Mouse (Mus musculus): Measurements from ENCODE around the gene Erp29.

Erp29 gene

DNA sequence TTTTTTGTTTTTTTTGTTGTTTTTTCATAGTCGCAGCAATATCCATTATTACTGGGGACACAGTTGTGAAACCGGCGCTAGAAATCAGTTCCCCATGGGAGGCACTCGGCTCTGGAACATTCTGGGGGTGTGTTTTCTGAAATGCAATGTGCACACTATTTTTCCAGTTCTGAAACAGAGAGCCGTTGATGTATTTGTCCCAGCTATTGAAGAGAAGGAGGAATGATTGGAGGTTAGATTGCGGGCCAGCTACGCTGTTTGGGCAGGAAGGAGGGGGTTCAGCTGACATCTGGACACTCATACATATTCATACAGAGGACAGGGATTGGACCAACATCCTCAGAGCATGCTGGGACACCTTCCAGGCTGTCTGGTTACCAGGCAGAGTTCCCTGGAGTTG is 63.2 kb downstream of the Erp29 start:
- DNase-seq (ENCODE audit: low spot score) = no peak

DNA sequence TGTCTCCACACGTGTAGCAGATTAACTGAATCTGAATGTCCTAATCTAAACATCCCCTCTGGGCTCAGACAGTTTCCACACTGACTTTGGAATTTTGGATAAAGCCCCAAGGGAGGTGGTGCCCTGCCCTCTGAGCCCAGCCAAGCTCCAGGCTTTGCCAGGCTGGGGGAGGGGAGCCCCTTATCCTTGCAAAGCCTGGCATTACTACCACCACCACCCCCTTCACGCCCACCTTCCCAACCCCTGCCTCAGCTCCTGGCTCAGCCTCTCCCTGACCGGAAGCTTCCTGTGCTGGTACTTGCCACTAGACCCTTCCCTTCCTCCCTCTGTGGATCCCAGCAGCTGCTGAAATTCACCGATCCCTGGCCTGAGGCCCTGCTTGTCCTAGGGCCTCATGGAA is 65.2 kb downstream of the Erp29 start:
- DNase-seq (ENCODE audit: low spot score) = no peak

DNA sequence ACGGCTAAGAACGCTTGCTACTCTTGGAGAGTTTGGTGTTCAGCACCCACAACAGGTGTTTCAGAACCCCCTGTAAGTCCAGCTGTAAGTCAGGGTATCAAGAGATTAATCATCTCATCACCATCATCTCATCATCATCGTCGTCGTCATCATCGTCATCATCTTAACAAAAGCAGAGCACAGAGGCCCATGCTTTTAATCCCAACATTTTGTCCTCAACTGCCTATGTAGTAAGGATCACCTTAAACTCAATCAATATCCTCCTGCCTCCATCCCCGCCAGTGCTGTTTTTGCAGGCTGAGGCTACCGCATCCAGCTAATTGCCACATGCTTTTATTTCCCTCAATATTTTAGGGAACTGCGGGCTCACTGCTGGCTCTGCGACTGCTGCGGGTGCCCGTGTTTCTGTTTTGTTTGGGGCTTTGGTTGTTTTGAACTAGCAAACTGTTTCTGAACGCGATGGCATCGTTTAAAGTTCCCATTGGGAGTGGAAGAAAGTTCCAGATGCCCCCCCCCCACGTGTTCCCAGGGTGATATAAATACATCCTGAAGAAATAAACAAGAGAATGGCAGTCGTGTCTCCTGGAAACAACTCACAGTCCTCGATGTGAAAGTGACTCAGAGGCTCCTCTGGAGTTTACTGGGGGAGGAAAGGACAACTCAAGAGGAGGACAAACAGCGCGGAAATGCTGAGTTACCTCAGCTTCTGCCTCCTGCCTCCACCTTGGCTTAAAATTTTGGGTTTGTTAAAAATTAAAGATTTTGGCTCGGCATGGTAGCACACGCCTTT is 66.0 kb downstream of the Erp29 start:
- DNase-seq (ENCODE audit: low spot score) = no peak

DNA sequence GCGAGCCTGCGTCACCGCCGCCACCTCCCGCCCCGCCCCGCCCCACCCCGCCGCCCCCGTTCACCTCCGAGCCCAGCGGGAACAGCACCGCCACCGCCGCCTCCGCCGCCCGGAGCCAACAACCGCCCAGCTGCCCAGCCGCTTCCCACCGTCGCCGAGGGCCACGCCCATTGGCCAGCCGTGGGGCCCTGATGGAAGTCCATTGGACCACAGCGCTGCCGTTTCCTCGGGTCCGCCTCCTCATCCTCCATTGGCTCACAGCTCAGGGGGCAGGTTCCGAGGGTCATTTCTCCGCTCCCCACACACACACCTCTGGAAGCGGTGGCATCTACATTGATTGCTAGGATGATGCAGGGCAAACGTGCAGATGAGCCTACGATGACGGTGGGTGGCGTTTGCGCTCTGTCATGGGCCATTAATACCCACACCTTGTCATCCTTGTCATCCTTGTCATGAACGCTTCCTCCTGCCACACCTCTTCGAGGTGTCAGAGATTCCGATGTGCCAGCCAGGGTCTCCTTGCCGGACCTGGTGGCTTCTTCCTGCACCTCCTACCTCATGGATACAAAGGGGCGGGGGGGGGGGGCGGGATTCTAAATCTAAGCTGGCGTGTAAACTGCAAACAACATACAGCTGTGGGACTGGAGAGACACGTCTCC is 66.7 kb downstream of the Erp29 start, which contains the start of gene Trafd1:
TSS of gene Trafd1 (minus strand) at position 172 of the 659 bp plus-strand sequence.
- peak; percentile 88 for DNase-seq (ENCODE audit: low spot score)

DNA sequence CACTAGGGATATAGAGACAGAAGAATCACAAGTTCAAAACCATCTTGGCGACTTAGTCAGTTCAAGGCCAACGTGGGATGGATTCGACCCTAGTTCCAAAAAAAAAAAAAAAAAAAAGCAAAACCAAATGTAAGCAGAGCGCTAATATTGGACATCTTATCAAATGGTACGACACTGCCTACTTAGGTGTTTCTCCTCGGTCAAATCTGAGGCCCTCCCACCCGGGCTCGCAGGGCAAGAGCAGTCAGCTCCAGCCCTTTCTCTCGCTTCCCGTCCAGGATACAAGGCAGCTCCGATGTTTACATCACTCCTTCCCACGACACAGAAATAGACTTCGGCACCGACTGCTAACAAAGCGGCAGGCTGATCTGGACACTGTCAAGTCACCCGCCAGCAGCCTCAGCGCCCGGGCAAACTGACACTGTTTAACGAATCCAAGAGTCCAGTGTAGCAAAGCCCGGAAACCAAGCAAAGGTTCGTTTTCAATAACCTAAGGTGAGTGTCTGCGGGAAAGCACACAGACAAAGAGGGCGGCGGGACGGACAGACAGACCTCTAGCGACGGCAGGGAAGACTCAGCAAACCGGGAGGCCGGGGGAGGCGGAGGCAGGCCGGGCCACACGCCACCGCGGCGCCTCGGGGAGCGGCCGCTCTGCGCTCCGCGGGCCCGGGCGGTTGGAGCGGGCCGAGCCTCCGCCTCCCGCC is 67.4 kb downstream of the Erp29 start:
- no peak for DNase-seq (ENCODE audit: low spot score)

DNA sequence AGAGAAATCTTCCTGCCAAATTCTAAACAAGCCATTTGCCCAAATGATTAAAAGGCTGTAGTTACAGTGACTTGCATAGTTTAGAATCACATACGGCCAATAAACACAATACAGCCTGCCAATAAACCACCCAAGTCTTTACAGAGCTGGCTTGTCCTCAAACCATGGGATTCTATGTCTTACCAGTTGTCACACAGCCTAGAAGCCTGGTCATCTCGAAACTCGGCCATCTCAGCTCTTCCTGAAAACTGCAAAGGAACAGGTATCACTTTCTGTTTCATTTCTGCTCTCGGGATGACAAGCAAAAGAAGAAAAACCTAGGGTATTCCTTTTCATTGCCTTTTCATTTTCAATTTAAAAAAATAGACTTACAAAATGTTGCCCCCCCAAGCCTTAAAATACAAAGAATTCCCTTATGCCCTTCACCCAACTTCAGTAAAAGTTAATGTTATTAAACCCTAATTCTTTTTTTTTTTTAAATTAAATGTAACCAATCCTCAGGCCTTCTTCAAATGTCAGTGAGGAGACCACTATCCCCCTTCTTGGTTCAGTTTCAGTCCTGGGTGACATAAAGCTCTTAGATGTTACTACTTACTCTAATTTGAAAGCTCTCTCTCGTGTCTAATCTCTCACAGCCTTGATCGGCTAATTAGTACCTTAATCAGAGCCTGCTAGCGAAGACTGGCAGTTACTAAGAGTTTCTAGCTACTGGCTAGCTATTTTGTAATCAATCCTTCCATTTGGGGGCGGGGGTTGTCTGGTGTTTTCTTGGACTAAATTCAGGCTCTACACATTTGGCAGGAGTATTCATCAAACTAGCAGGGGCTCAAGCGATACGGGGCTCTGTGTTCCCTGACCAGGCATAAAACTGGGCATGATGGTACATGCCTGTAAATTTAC is 68.2 kb downstream of the Erp29 start:
- DNase-seq (ENCODE audit: low spot score) = no peak

DNA sequence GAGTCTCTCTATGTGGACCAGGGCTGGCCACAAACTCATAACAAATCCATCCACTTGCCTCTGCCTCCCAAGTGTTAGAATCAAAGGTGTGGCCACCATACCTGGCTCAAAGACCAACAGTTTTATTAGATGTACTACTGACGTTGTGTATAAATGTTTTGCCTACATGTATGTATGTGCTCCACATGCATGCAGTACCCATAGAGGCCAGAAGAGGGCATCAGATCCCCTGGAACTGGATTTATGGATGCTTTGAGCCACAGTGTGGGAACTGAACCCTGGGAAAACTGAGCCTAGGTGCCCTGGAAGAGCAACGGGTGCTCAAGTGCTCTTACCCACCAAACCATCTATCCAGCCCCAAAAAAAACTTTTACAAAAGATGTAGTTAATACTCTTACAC is 71.6 kb downstream of the Erp29 start:
- DNase-seq (ENCODE audit: low spot score) = no peak

DNA sequence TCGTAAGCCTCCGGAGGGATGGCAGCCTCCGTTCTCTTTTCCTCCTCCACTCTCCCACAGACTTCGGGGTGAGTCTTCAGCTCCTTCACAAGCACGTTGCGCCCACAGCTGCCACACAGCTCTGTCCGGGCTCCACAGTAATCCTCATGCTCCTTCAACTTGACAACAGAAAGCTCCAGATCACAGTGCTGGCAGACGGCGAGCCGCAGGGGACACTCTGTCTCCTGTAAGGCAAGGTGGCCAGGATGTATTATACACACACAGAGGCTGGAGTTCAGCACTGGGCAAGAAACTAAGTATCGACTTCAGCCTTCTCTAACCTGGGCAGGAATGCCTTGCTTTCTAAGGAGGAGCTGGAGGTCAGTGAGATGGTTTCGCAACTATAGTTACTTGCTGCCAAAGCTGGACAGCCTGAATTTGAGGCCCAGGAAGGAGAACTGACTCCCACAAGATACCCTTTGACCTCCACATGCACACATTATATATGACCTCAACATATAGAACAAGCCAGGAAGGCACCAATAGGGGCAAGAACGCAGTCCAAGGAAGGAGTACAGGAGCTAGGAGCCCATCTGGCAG is 73.5 kb downstream of the Erp29 start:
- DNase-seq (ENCODE audit: low spot score) = no peak
